Mouse (Mus musculus) right cerebral cortex, adult 18-20 months (tissue): ENCODE results near the gene Evi5.

Experiments
- DNase-seq: peaks from one replicate; pipeline ENCODE4 v3.0.0; 2022; ENCODE audit warnings: mixed read lengths

The Evi5 gene

GRCm38 (mm10) chr5:107703207-107703763 lies 171.6 kb downstream of the Evi5 start:
- DNase-seq = no peak

DNA sequence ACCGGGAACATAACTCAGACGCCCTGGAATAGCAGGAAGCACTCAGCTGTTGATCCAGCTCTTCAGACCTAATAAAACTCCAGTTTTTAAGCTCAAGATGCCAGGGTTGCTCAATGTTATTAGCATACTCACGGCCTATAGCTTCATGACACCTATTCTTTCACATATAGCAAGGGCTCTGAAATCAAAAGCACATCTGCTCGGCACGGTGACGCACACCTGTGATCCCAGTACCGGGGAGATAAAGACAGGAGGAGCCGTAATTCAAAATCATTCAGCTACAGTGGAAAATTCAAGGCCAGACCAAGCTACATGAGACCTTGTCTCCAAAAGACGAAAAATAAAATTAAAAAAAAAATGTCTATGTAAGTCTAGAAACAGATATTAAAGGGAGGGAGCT lies 173.2 kb downstream of the Evi5 start:
- no peak for DNase-seq

- no peak for DNase-seq
Measured at GRCm38 (mm10) chr5:107700873-107701272, 174.0 kb downstream of the Evi5 start.

GRCm38 (mm10) chr5:107698888-107699287 lies 176.0 kb downstream of the Evi5 start:
- DNase-seq = no peak

- no peak for DNase-seq
Measured at GRCm38 (mm10) chr5:107695019-107695418, 179.9 kb downstream of the Evi5 start.
